Mouse (Mus musculus) erythroblast, embryonic 14.5 days (primary cell): ENCODE measurements around the gene Ptprg. TPM values are rescaled to one million over a fixed set of nuclear protein-coding genes. Genes with fewer than 3 reads are reported as not detected.

ENCODE experiments used
- H3K27me3 ChIP-seq: 2 replicates; pipeline ENCODE4 v1.6.1; 2012; ENCODE audit warnings: inconsistent platforms; ENCODE audit not compliant: control insufficient read depth
- H3K36me3 ChIP-seq: 2 replicates; pipeline ENCODE4 v1.6.1; 2012; ENCODE audit warnings: mild to moderate bottlenecking, inconsistent platforms; ENCODE audit not compliant: control insufficient read depth
- H3K4me1 ChIP-seq: 2 replicates; pipeline ENCODE4 v1.6.1; 2012; ENCODE audit warnings: inconsistent platforms; ENCODE audit not compliant: control insufficient read depth
- H3K4me3 ChIP-seq: replicated peaks from 2 replicates; pipeline ENCODE3; 2012; ENCODE audit warnings: moderate library complexity, mild to moderate bottlenecking, inconsistent platforms
- H3K9me3 ChIP-seq: 2 replicates; pipeline ENCODE4 v1.6.1; 2012; ENCODE audit warnings: low read length, inconsistent platforms, mixed read lengths; ENCODE audit not compliant: control insufficient read depth
- GATA1 ChIP-seq: IDR thresholded peaks from 2 replicates; pipeline ENCODE4 v1.6.1; 2012; ENCODE audit warnings: low read length, inconsistent platforms, mixed read lengths
- TAL1 ChIP-seq: IDR thresholded peaks from 3 replicates; pipeline ENCODE4 v1.6.1; 2012; ENCODE audit warnings: low read length, inconsistent platforms, mixed read lengths
- polyA plus RNA-seq: library from polyadenylated mRNA; stranded (reverse); fragments of >175 nt; gene quantifications from 2 replicates; pipeline ENCODE4 v1.2.3, GENCODE M21; 2012

Gene Ptprg
- polyA plus RNA-seq, 1 experiment, result not detected

- TF ChIP-seq TAL1 (no peak), GATA1 (no peak)
- no peaks in the 10 kb centered on the region for H3K9me3 ChIP-seq
- H3K4me3 ChIP-seq, result no peak overlapping the region
Observed at GRCm38 (mm10) chr14:11824915-11825314, 271.6 kb downstream of the Ptprg start.

GRCm38 (mm10) chr14:11825551-11825950 lies 272.2 kb downstream of the Ptprg start:
- Histone ChIP-seq H3K4me1 (no peaks in the 10 kb centered on the region), H3K9me3 (no peaks in the 10 kb centered on the region), H3K36me3 (no peaks in the 10 kb centered on the region), H3K27me3 (no peaks in the 10 kb centered on the region), H3K4me3 (no peak overlapping the region)
- TF ChIP-seq GATA1, result no peak
- no peak for TF ChIP-seq TAL1

More at GRCm38 (mm10) chr14:11824915-11825314, 271.6 kb downstream of the Ptprg start:
- no peaks in the 10 kb centered on the region for H3K4me1 ChIP-seq
- H3K27me3 ChIP-seq, result no peaks in the 10 kb centered on the region
- H3K36me3 ChIP-seq, result no peaks in the 10 kb centered on the region

GRCm38 (mm10) chr14:11828086-11828485 lies 274.8 kb downstream of the Ptprg start:
- Histone ChIP-seq H3K4me3 (no peak overlapping the region), H3K36me3 (no peaks in the 10 kb centered on the region), H3K9me3 (no peaks in the 10 kb centered on the region), H3K27me3 (no peaks in the 10 kb centered on the region), H3K4me1 (no peaks in the 10 kb centered on the region)
- no peak for TF ChIP-seq GATA1

- TF ChIP-seq GATA1 (no peak), TAL1 (no peak)
- Histone ChIP-seq H3K27me3 (no peaks in the 10 kb centered on the region), H3K9me3 (no peaks in the 10 kb centered on the region), H3K4me1 (no peaks in the 10 kb centered on the region), H3K36me3 (no peaks in the 10 kb centered on the region), H3K4me3 (no peak overlapping the region)
Observed at GRCm38 (mm10) chr14:11833678-11834077, 280.3 kb downstream of the Ptprg start.

- H3K9me3 ChIP-seq, result no peaks in the 10 kb centered on the region
- no peak overlapping the region for H3K4me3 ChIP-seq
- H3K27me3 ChIP-seq, result no peaks in the 10 kb centered on the region
- no peaks in the 10 kb centered on the region for H3K4me1 ChIP-seq
- H3K36me3 ChIP-seq, result no peaks in the 10 kb centered on the region
- TF ChIP-seq TAL1, result no peak
- no peak for TF ChIP-seq GATA1
Observed at GRCm38 (mm10) chr14:11835706-11836445, 282.5 kb downstream of the Ptprg start.

- Histone ChIP-seq H3K9me3 (no peaks in the 10 kb centered on the region), H3K4me3 (no peak overlapping the region), H3K27me3 (no peaks in the 10 kb centered on the region), H3K4me1 (no peaks in the 10 kb centered on the region), H3K36me3 (no peaks in the 10 kb centered on the region)
- no peak for TF ChIP-seq TAL1
- no peak for TF ChIP-seq GATA1
Observed at GRCm38 (mm10) chr14:11837714-11838113, 284.4 kb downstream of the Ptprg start.

GRCm38 (mm10) chr14:11841621-11842020 lies 288.3 kb downstream of the Ptprg start:
- Histone ChIP-seq H3K27me3 (no peaks in the 10 kb centered on the region), H3K36me3 (no peaks in the 10 kb centered on the region), H3K4me3 (no peak overlapping the region), H3K4me1 (no peaks in the 10 kb centered on the region), H3K9me3 (no peaks in the 10 kb centered on the region)
- TF ChIP-seq TAL1 (no peak), GATA1 (no peak)

GRCm38 (mm10) chr14:11852896-11853295 lies 299.6 kb downstream of the Ptprg start:
- TF ChIP-seq TAL1, result no peak
- no peak for TF ChIP-seq GATA1
- Histone ChIP-seq H3K27me3 (no peaks in the 10 kb centered on the region), H3K36me3 (no peaks in the 10 kb centered on the region), H3K9me3 (no peaks in the 10 kb centered on the region), H3K4me1 (no peaks in the 10 kb centered on the region), H3K4me3 (no peak overlapping the region)

GRCm38 (mm10) chr14:11855499-11855898 lies 302.2 kb downstream of the Ptprg start:
- Histone ChIP-seq H3K27me3 (no peaks in the 10 kb centered on the region), H3K9me3 (no peaks in the 10 kb centered on the region), H3K4me1 (no peaks in the 10 kb centered on the region), H3K36me3 (no peaks in the 10 kb centered on the region), H3K4me3 (no peak overlapping the region)
- TF ChIP-seq TAL1 (no peak), GATA1 (no peak)

- no peaks in the 10 kb centered on the region for H3K4me1 ChIP-seq
- no peaks in the 10 kb centered on the region for H3K36me3 ChIP-seq
- no peak overlapping the region for H3K4me3 ChIP-seq
- no peaks in the 10 kb centered on the region for H3K9me3 ChIP-seq
- no peaks in the 10 kb centered on the region for H3K27me3 ChIP-seq
- TF ChIP-seq TAL1 (no peak), GATA1 (no peak)
Observed at GRCm38 (mm10) chr14:11857928-11858481, 304.7 kb downstream of the Ptprg start.
